Mouse (Mus musculus): ENCODE measurements around the gene Cdca4.
"Not testable (repeated sequence)": the region's sequence is repeated elsewhere in the genome, so short reads cannot be mapped to it uniquely, and the experiment has no call there.

The Cdca4 gene

GRCm38 (mm10) chr12:112857021-112857925 lies 28.1 kb upstream of the Cdca4 start:
- no peak for DNase-seq

- no peak for DNase-seq
Measured at GRCm38 (mm10) chr12:112856338-112856737, 27.1 kb upstream of the Cdca4 start.

GRCm38 (mm10) chr12:112854610-112855333 lies 25.5 kb upstream of the Cdca4 start:
- DNase-seq: no peak

GRCm38 (mm10) chr12:112853050-112853729 lies 24.0 kb upstream of the Cdca4 start:
- peak; percentile 26 for DNase-seq

- DNase-seq: no peak
Measured at GRCm38 (mm10) chr12:112851116-112851515, 21.9 kb upstream of the Cdca4 start.

GRCm38 (mm10) chr12:112850344-112850743 lies 21.1 kb upstream of the Cdca4 start:
- no peak for DNase-seq

- DNase-seq: no peak
Measured at GRCm38 (mm10) chr12:112849235-112850022, 20.2 kb upstream of the Cdca4 start.

GRCm38 (mm10) chr12:112847880-112848279 lies 18.7 kb upstream of the Cdca4 start:
- no peak for DNase-seq

- DNase-seq: peak; percentile 74
Measured at GRCm38 (mm10) chr12:112843803-112844202, 14.6 kb upstream of the Cdca4 start.

GRCm38 (mm10) chr12:112842128-112842527 lies 12.9 kb upstream of the Cdca4 start:
- DNase-seq: not testable (repeated sequence)

GRCm38 (mm10) chr12:112841338-112841892 lies 12.2 kb upstream of the Cdca4 start:
- DNase-seq: not testable (repeated sequence)

GRCm38 (mm10) chr12:112840209-112841086 lies 11.2 kb upstream of the Cdca4 start:
- no peak for DNase-seq

- no peak for DNase-seq
Measured at GRCm38 (mm10) chr12:112835046-112835445, 5.8 kb upstream of the Cdca4 start.

GRCm38 (mm10) chr12:112833527-112833926 lies 4.3 kb upstream of the Cdca4 start:
- DNase-seq: no peak

GRCm38 (mm10) chr12:112832411-112832810 lies 3.2 kb upstream of the Cdca4 start:
- no peak for DNase-seq

GRCm38 (mm10) chr12:112830570-112830969 lies 1.3 kb upstream of the Cdca4 start:
- DNase-seq: no peak

GRCm38 (mm10) chr12:112830141-112830540 lies 918 bp upstream of the Cdca4 start:
- DNase-seq: no peak

GRCm38 (mm10) chr12:112828501-112829243 lies 551 bp downstream of the Cdca4 start:
- DNase-seq: peak; percentile 80

- DNase-seq: no peak
Measured at GRCm38 (mm10) chr12:112825901-112826300, 3.3 kb downstream of the Cdca4 start.

- DNase-seq: no peak
Measured at GRCm38 (mm10) chr12:112823221-112823620, 6.0 kb downstream of the Cdca4 start.

Data from right cerebral cortex, adult 18-20 months (tissue).